Mouse (Mus musculus) stomach, postnatal 0 days (tissue): Measurements from ENCODE around the gene Sptlc2.

ENCODE experiments used
- CTCF ChIP-seq: IDR thresholded peaks from 2 replicates; pipeline ENCODE4 v1.5.1; 2016; ENCODE audit warnings: antibody characterized with exemption, low read depth, mild to moderate bottlenecking, moderate library complexity
- EP300 ChIP-seq: optimal IDR thresholded peaks from 2 replicates; pipeline ENCODE3; 2016; ENCODE audit warnings: antibody characterized with exemption

- TF ChIP-seq CTCF (no peak), EP300 (no peak)
Observed at GRCm38 (mm10) chr12:87348029-87348428, 40.1 kb downstream of the Sptlc2 start.
